Mouse (Mus musculus): Measurements from ENCODE around the gene Ehd2. TPM values are rescaled to one million over a fixed set of nuclear protein-coding genes. Genes with fewer than 3 reads are reported as not detected.

Ehd2 gene
- polyA plus RNA-seq, 1 experiment = 4.6 TPM

DNA sequence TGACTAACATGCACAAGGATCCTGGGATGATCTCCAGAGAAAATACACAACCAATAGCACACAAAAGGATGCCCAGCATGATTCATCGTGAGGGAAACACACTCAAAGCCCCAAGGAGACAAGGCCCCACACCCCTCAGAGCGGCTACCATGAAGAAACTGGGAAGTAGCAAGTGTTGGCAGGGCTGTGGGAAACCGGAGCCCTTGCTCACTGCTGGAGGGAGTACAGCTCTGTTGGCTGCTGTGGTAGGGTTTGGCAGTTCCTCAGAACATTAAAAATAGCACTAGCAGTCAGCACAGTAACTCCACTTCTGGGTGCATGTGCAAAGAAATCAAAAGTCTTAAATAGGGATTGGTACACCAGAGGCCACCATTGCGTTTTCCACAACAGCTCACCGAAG lies 34.8 kb upstream of the Ehd2 start:
- H3K4me1 ChIP-seq (ENCODE audit: control insufficient read depth, insufficient read depth, low read length) = peaks cover 6% of the 10 kb centered on the region
- no peak overlapping the region for H3K9ac ChIP-seq (ENCODE audit: low read depth, poor library complexity, severe bottlenecking)
- no peaks in the 10 kb centered on the region for H3K27me3 ChIP-seq (ENCODE audit: control insufficient read depth, insufficient read depth, low read length, poor library complexity, severe bottlenecking)
- no peak overlapping the region for H3K4me3 ChIP-seq (ENCODE audit: low read depth, low read length)
- no peaks in the 10 kb centered on the region for H3K36me3 ChIP-seq (ENCODE audit: control insufficient read depth, insufficient read depth, low read length, poor library complexity, severe bottlenecking)
- H3K9me3 ChIP-seq (replicated peaks; ENCODE audit: control insufficient read depth, insufficient read depth, low read length, poor library complexity, severe bottlenecking) = no peaks in the 10 kb centered on the region
- no peak overlapping the region for H3K27ac ChIP-seq (ENCODE audit: insufficient read depth, low read length)
- no peak for TF ChIP-seq EP300 (IDR thresholded peaks at IDR 0.05; ENCODE audit: insufficient read depth, low read depth, low read length)
- no peak for TF ChIP-seq CTCF (IDR thresholded peaks at IDR 0.05; ENCODE audit: low read depth, low read length)
- no peak for TF ChIP-seq POLR2A (IDR thresholded peaks at IDR 0.05; ENCODE audit: insufficient read depth, low read length)

GRCm38 (mm10) chr7:16001691-16002090 lies 34.3 kb upstream of the Ehd2 start:
- Histone ChIP-seq H3K4me1 (ENCODE audit: control insufficient read depth, insufficient read depth, low read length) (peaks cover 6% of the 10 kb centered on the region), H3K27me3 (ENCODE audit: control insufficient read depth, insufficient read depth, low read length, poor library complexity, severe bottlenecking) (no peaks in the 10 kb centered on the region), H3K4me3 (ENCODE audit: low read depth, low read length) (no peak overlapping the region), H3K27ac (ENCODE audit: insufficient read depth, low read length) (no peak overlapping the region), H3K36me3 (ENCODE audit: control insufficient read depth, insufficient read depth, low read length, poor library complexity, severe bottlenecking) (no peaks in the 10 kb centered on the region), H3K9me3 (replicated peaks; ENCODE audit: control insufficient read depth, insufficient read depth, low read length, poor library complexity, severe bottlenecking) (no peaks in the 10 kb centered on the region), H3K9ac (ENCODE audit: low read depth, poor library complexity, severe bottlenecking) (no peak overlapping the region)
- TF ChIP-seq POLR2A (IDR thresholded peaks at IDR 0.05; ENCODE audit: insufficient read depth, low read length) = no peak
- no peak for TF ChIP-seq EP300 (IDR thresholded peaks at IDR 0.05; ENCODE audit: insufficient read depth, low read depth, low read length)
- no peak for TF ChIP-seq CTCF (IDR thresholded peaks at IDR 0.05; ENCODE audit: low read depth, low read length)

- no peak overlapping the region for H3K27ac ChIP-seq (ENCODE audit: insufficient read depth, low read length)
- no peak for TF ChIP-seq CTCF (IDR thresholded peaks at IDR 0.05; ENCODE audit: low read depth, low read length)
- TF ChIP-seq EP300 (IDR thresholded peaks at IDR 0.05; ENCODE audit: insufficient read depth, low read depth, low read length) = no peak
- TF ChIP-seq POLR2A (IDR thresholded peaks at IDR 0.05; ENCODE audit: insufficient read depth, low read length) = no peak
- H3K36me3 ChIP-seq (ENCODE audit: control insufficient read depth, insufficient read depth, low read length, poor library complexity, severe bottlenecking) = no peaks in the 10 kb centered on the region
- no peaks in the 10 kb centered on the region for H3K4me1 ChIP-seq (ENCODE audit: control insufficient read depth, insufficient read depth, low read length)
- no peak overlapping the region for H3K4me3 ChIP-seq (ENCODE audit: low read depth, low read length)
- H3K27me3 ChIP-seq (ENCODE audit: control insufficient read depth, insufficient read depth, low read length, poor library complexity, severe bottlenecking) = no peaks in the 10 kb centered on the region
- H3K9ac ChIP-seq (ENCODE audit: low read depth, poor library complexity, severe bottlenecking) = no peak overlapping the region
- no peaks in the 10 kb centered on the region for H3K9me3 ChIP-seq (replicated peaks; ENCODE audit: control insufficient read depth, insufficient read depth, low read length, poor library complexity, severe bottlenecking)
Measured at GRCm38 (mm10) chr7:15993789-15994188, 26.4 kb upstream of the Ehd2 start.

DNA sequence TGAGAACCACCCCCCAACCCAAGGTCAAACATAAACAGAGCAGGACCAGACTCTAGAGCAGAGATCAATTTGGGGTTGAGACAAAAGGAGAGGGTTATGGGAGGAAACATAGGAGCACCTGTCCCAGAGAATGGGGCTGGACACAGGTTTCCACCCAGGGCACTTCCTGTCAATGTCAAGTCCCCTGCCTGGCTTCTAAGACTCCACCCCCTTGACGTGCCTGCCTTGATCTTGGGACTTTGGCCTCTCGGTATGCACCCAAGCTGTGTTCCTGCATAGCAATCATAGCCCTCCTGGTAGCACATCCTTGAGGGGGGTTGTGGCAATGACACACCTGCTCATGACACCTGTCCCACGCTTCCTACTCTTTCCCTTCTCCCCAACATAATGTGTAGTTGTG lies 25.8 kb upstream of the Ehd2 start:
- no peaks in the 10 kb centered on the region for H3K36me3 ChIP-seq (ENCODE audit: control insufficient read depth, insufficient read depth, low read length, poor library complexity, severe bottlenecking)

DNA sequence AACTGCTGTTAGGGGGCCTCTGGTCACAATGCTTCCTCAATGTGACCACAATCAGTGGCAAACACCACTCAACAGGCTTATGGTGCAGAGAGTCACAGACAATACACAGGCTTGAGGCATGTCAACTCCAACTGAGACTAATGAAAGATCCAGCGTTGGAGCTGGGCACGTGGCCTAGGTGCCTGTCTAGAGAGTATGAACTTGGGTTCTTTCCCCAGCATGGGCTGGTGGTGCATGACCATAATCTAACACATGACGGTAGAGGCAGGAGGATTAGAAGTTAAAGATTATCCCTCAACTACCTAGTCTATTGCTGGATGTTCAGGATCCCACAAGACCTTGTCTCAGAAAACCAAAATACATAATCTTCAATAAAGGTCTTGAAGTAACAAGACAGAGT lies 24.4 kb upstream of the Ehd2 start:
- Histone ChIP-seq H3K9ac (ENCODE audit: low read depth, poor library complexity, severe bottlenecking) (no peak overlapping the region), H3K4me1 (ENCODE audit: control insufficient read depth, insufficient read depth, low read length) (no peaks in the 10 kb centered on the region), H3K27me3 (ENCODE audit: control insufficient read depth, insufficient read depth, low read length, poor library complexity, severe bottlenecking) (no peaks in the 10 kb centered on the region), H3K9me3 (replicated peaks; ENCODE audit: control insufficient read depth, insufficient read depth, low read length, poor library complexity, severe bottlenecking) (no peaks in the 10 kb centered on the region), H3K4me3 (ENCODE audit: low read depth, low read length) (no peak overlapping the region), H3K36me3 (ENCODE audit: control insufficient read depth, insufficient read depth, low read length, poor library complexity, severe bottlenecking) (no peaks in the 10 kb centered on the region), H3K27ac (ENCODE audit: insufficient read depth, low read length) (no peak overlapping the region)
- TF ChIP-seq POLR2A (IDR thresholded peaks at IDR 0.05; ENCODE audit: insufficient read depth, low read length) (no peak), EP300 (IDR thresholded peaks at IDR 0.05; ENCODE audit: insufficient read depth, low read depth, low read length) (no peak), CTCF (IDR thresholded peaks at IDR 0.05; ENCODE audit: low read depth, low read length) (no peak)

More for the DNA sequence above, 25.8 kb upstream of the Ehd2 start:
- Histone ChIP-seq H3K27me3 (ENCODE audit: control insufficient read depth, insufficient read depth, low read length, poor library complexity, severe bottlenecking) (no peaks in the 10 kb centered on the region), H3K9ac (ENCODE audit: low read depth, poor library complexity, severe bottlenecking) (no peak overlapping the region), H3K4me3 (ENCODE audit: low read depth, low read length) (no peak overlapping the region), H3K4me1 (ENCODE audit: control insufficient read depth, insufficient read depth, low read length) (no peaks in the 10 kb centered on the region), H3K9me3 (replicated peaks; ENCODE audit: control insufficient read depth, insufficient read depth, low read length, poor library complexity, severe bottlenecking) (no peaks in the 10 kb centered on the region), H3K27ac (ENCODE audit: insufficient read depth, low read length) (no peak overlapping the region)
- TF ChIP-seq EP300 (IDR thresholded peaks at IDR 0.05; ENCODE audit: insufficient read depth, low read depth, low read length) (no peak), CTCF (IDR thresholded peaks at IDR 0.05; ENCODE audit: low read depth, low read length) (no peak), POLR2A (IDR thresholded peaks at IDR 0.05; ENCODE audit: insufficient read depth, low read length) (no peak)

DNA sequence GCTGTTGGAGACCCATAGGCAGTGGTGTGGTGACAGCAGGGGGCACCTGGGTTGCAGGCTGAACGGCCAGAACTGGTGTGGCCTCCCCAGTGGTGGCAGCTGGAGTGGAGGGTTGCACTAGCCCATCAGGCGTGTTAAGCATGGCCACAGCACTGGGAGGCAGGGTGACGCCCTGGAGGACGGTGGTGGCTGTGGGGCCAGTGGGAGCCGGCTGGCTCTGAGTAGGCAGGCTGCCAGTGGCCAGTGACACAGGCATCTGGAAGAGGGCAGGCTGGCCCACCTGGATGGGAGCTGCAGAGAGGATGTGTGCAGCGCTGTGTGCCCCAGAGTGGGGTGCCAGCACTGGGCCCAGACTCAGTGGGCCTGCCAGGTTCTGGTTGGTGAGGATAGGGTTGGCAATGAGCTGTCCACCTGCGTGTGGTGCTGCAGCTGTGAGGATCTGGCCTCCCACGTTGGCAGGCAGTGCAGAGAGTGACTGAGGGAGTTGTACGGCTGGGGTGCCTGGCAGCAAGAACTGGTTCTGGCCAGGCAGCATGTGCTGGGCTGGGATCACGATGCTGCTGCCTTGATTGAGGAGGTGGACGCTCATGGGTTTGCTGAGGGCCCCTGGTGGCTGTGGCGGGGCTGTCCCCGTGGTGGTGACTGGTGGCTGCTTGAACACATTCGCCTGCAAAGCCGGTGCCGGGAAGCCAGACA lies 20.4 kb upstream of the Ehd2 start:
- Histone ChIP-seq H3K27ac (ENCODE audit: insufficient read depth, low read length) (no peak overlapping the region), H3K4me1 (ENCODE audit: control insufficient read depth, insufficient read depth, low read length) (no peaks in the 10 kb centered on the region), H3K27me3 (ENCODE audit: control insufficient read depth, insufficient read depth, low read length, poor library complexity, severe bottlenecking) (no peaks in the 10 kb centered on the region), H3K4me3 (ENCODE audit: low read depth, low read length) (no peak overlapping the region), H3K9ac (ENCODE audit: low read depth, poor library complexity, severe bottlenecking) (no peak overlapping the region), H3K9me3 (replicated peaks; ENCODE audit: control insufficient read depth, insufficient read depth, low read length, poor library complexity, severe bottlenecking) (no peaks in the 10 kb centered on the region), H3K36me3 (ENCODE audit: control insufficient read depth, insufficient read depth, low read length, poor library complexity, severe bottlenecking) (no peaks in the 10 kb centered on the region)
- TF ChIP-seq CTCF (IDR thresholded peaks at IDR 0.05; ENCODE audit: low read depth, low read length) (no peak), POLR2A (IDR thresholded peaks at IDR 0.05; ENCODE audit: insufficient read depth, low read length) (no peak), EP300 (IDR thresholded peaks at IDR 0.05; ENCODE audit: insufficient read depth, low read depth, low read length) (no peak)

Data from ES-Bruce4 (cell line).